Mouse (Mus musculus) embryo, embryonic 11.5 days (tissue): Measurements from ENCODE around the gene Slc25a51.

Experiments
- DNase-seq: peaks from one replicate; pipeline ENCODE4 v3.0.0-alpha.2; 2012; ENCODE audit warnings: low read depth, low spot score

Gene Slc25a51

DNA sequence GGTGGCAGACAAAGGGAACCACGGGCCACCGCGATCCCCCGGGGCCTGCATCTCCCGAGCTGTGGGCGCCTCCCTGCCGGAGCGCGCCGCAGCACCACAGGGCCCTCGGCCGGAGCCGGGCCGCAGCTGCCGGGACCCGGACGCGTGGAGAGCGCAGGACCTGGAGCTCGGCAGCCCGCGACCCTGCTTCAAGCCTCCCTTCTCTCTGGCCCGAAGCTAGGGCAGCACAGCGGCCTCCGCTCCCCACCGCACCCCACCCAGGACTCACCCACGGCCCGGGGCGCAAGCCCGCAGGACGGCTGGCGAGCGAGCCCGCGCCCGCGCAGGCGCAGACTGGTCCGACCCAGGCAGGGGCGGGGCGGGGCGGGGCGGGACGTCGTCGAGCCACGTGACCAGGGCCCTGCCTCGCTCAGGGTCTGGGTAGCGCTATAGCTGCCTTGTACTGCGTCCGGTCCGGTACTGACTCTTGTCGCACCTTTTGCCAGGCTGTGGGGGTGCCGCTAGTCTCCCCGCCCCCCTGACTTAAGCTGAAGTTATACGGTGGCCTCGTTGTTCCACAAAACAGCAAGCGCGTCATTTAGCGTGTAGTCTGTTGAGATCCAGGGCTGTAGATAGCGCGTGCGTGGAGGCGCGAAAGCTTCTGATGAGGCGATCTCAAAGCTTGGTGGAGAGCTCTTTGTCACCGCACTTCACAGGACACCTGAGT is at the start of gene Slc25a51:
Slc25a51 (minus strand) TSS at position 340 of the 706 bp plus-strand sequence.
- peak; percentile 82 for DNase-seq

DNA sequence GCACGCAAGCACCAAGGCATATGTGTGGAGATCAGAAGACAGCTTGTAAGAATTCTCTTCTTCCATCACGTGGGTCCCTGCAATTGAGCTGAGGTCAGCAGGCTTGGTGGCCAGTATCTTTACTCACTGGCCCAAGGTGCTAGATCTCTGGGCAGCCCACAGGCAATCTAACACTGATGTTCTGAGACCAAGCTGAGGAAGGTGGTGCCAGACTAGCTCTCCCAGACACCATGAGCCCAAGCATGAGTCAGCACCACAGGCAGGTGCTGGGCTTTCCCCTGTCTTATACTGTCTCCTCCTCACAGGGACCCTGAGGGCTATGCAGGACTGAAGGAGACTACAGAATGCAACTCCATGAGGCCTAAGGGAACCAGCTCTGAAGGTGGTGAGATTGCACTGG is 49.0 kb upstream of the Slc25a51 start:
- DNase-seq: no peak

DNA sequence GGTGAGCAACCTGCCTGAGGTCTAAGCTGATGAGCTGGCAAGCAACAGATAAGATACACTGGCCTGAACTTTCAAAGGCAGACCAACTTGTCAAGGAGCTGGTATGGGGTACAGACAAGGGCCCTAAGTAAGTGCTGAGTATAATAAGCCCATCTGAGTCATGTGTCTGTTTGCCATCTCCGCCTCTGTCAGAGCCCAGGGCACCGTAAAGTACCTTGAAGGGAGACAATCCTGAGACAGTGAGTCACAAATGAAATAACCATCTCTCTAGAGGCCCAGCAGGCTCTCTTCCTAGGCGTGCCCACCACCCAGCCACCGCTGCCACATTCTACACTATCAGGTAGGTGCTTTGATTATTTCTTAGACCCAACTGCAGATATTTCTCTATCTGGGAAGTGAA is 46.4 kb upstream of the Slc25a51 start:
- no peak for DNase-seq

DNA sequence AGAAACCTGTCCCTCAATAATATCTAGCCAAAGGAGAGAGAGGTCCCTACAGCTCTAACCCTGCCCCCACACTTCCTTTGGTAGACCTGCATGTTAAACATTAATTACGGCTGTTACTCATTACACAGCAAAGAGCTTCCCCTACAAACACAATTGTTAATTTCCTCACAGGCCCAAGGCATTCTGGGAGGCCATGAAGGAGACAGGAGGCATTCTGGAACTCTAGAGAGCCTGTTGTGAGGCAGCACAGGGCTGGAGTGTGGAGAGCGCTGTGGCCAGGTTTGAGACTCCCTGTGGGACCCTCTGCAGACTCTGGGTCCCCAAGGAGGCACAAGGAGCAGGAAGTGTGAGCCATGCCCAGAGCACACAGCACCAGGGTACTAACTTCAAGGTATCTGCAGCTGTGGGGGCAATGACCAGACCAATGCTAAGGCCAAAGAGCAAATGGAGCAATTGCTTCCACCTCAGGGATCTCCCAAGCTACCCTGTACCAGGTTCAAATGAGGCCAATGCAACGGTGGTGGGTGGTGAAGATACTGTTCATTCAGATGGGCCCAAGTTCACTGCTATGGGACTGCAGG is 44.8 kb upstream of the Slc25a51 start:
- DNase-seq: no peak

DNA sequence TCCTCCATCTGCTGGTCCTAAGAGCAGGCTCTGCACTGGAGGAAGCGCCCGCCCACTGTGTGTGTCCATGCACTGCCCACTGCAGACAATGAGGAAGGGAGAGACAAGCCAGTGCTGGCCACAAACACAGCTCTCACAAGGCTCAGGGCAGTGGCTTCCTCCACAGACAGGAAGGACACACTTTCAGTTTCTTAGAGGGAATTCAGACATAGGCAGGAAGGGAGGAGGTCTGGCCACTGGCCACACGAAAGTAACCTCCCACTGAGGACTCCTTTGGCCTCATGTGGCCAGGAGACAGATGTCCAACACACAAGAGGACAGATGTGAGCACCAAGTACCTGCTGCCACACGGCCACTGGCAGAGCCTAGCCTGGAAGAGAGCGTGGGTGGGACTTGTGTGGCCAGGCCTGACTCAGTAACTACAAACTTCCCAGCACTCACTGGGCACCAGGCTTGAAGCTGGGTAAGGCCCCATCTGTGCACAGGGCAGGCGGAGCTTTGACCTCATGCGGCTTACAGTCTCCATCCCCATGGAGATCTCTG is 44.1 kb upstream of the Slc25a51 start:
- DNase-seq: no peak

DNA sequence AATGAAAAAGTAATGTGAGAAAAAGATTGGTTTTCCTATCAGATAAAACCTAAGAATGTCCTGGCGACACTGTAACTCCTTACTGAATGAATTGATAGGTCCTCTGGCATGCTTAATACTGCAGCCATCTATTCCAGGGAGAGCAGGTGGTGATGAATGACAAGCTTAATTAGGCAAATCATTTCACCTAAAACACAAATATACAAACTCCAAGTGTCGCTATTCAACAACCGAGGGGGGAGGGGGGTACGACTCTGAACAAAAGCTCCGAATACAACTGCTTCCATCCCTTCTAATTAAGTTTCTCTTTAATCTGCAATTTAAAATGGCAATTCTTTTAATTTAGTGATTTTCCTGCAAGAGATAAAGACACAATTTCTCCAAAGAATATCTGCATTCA is 40.4 kb upstream of the Slc25a51 start:
- no peak for DNase-seq

DNA sequence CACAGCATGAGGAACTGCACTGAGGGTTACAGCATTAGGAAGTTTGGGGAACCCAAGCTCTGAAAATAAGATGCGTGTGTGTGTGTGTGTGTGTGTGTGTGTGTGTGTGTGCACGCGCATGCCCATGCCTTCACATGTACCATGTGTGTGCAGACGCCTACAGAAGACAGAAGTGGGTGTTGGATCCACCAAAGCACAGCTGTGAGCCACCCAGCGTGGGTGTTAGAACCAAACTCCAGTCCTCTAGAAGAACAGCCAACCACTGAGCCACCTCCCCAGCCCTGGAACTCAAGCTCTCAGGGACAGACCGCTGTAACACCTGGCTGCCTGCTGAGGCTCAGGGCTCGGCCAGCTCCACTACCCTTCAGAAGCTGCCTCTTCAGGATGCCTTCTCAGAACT is 39.9 kb upstream of the Slc25a51 start:
- no peak for DNase-seq

DNA sequence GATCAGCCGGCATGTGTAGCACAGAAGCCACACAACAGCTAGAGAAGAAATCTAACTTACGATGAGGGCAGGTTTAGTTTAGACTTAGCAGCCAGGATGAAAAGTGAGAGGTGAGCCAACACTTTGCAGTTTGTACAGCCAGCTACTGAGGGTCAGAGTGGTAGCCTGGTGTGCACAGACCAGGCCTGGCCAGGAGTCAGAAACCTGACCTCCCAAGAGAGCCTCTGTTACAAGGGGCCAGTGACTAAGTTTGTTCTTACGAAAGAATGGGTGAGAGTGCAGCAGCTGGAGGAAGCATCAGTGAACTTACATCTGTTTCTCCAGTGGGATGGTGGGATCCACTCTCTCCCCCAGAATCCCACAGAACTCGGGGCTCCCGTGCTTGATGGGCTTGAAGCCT is 38.6 kb upstream of the Slc25a51 start:
- no peak for DNase-seq

DNA sequence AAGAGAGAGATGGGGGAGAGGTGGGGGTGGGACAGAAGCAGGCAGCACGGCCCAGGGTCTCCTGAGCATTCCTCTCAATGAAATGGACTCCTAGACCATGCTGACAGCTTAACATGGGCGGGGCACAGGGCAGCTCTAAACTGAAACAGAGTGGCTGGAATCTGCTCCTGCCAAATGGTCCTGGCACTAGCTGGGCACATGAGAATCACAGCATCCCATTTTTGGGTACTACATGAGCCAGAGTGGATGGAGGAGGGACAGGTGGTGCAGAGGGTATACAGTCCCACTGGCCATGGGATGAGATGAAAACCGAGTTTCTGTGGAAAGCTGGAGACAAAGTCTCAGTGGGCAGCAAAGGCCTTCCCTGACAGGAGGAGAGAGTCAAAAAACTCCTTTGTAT is 36.7 kb upstream of the Slc25a51 start:
- no peak for DNase-seq

DNA sequence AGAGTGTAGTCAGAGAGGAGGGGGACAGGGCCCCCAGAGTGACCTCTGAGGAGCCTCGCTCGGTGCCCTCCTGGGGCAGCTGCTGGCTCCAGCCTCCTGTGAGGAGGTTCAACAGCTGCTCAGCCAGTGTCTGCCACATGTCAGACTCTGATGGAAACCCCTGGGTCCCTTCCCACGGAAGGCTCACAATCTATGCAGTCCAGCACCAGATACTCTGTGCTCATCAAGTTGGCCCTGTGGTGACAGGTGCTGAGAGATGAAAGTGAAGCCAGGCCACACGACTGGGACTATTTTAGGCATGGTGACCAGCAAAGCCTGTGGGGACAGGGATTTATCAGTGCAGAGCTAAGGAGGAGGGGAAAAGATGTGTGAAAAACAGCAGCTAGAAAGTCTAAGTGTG is 36.2 kb upstream of the Slc25a51 start:
- no peak for DNase-seq

DNA sequence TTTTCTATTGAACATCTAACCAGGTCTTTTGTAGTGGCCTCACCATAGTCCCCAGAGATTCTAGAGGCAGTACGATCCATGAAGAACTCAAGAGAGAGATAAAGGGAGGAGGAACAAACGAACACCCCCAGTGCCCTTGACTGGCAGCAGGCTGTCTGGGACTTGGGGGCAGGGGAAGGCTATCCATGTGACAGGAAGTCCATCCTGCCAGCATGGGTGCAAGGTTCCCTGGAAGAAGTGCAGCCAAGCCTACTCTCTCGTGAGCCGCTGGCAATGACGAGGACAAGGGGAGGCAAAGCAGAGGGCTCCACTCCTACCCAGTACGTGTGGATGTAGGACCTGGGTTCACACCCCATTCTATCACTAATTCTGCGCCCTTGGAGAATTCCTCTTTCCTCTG is 35.1 kb upstream of the Slc25a51 start:
- no peak for DNase-seq

DNA sequence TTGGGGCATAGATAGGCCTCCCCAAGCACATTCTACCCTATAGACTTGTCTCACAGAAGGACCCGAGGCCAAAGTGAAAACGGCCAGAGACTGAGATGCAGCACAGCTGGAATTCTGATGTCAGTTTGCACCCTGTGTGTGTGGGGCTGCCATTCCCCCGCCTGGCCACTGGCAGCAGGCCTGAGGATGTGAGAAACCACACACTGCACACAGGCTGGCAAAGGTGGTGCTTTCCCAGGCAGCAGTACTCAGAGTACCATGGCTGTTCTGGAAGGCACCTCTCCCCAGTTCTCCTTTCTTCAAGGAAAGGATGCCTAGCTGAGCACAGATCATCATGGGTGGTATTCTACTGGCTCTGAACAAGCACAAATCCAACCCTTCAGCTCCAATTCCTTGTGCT is 33.7 kb upstream of the Slc25a51 start:
- no peak for DNase-seq

DNA sequence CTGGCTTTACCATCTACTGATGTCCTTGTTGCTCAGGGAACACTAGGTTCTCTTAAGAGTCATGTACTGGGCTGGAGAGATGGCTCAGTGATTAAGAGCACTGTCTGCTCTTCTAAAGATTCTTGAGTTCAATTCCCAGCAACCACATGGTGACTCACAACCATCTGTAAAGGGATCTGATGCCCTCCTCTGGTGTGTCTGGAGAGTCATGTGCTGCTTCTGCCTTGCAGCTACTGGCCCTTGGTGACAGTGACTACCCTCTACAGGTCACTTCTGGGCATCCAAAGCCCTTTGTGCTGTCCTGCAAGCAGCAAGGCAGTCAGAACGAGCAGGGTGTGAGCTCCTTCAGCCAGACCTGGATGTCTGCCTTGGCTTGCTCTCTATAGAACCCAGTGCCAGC is 33.2 kb upstream of the Slc25a51 start:
- no peak for DNase-seq

DNA sequence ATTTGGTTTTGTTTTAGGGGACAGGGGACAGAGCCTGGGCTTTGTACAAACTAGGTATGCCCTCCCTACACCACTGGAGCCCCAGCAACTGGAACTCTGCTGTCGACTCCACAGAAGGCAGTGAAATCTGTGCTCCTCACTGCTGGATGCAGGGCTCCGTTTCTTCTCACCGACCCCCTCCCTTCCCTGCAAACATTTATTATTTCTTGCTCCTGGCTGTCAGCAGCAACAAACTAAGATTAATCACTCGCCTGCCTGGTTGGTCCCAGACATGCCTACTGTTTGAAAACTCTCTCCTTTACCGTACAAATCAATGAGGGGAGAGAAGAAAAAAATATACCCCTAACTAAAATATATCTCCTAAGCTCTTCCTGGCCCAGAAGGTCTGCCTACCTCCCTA is 30.7 kb upstream of the Slc25a51 start:
- no peak for DNase-seq

DNA sequence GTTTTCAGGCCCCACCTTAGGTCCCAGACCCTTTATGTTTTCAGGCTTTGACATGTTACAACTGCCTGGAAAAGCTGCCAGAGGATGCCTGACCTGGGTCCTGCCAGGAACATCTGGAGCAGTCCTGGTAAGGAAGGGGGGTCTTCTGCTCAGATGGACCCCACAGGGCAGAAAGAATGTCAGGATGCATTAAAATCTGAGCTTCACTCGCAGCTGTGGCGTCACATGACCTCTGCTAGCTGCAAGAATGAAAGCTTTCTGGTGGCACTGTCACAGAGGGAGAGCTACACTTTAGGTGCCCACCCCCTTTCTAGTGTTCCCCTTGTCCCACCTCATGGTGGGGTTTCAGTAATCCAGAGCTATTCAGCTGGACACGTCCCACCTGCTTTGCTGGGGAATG is 28.4 kb upstream of the Slc25a51 start:
- no peak for DNase-seq

DNA sequence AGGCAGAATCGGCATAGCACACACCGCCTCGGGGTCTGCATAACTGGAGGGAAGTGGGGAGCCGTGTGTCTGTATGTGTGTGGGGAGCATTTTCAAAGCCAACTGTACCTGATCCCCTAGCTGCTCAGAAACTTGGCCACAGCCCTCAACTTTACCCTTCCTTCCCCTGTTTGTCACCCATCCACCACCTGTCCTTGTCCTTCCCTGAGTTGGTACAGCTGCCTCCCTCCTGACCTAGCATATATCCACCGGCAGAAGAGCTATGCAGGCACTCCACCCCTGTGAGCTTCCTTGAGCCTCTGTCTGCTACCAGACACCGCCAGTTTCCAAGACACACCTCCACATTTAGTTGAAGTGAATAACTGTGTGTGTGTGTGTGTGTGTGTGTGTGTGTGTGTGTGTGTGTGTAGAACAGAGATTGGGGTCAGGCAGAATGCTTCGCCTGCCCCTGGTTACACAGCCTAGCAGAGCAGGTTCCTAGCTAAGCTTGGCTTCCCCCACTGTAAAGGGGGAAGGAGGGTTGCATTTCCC is 27.9 kb upstream of the Slc25a51 start:
- DNase-seq: no peak

DNA sequence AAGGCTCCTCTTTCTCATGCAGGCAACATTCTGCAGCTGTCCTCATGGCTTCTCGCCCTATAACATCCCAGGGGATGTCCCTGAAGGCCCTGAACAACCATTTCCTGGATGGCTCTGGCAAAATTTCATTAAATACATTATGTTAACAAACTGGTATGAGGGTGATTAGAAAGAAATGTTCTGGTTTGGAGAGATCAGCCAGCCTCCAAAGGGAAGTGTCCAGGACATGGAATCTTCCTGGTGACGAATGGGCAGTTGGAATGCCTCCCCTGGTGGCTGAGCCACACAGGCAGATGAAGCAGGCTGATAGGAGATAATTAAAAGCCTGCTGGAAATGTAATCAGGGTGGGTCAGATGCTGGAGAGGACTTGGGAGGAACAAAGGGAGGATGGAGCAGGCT is 27.3 kb upstream of the Slc25a51 start:
- no peak for DNase-seq

DNA sequence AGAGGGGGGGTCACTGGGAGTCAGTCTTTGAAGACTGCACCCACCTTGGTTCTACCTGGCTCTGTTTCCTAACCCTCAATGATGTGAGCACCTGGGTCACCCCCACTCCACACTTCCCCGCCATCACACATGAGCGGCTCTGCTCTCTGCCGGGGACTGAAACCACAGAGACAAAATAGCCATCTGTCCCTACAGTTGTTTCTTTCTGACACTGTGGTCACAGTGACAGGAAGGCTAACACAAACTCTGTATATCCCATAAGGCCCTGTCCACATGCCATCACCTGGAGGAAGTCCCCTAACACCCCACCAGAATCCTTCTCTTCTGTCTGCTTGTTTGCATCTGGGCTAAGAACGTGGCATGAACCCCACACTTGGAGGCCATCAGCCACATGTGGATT is 26.1 kb upstream of the Slc25a51 start:
- no peak for DNase-seq

DNA sequence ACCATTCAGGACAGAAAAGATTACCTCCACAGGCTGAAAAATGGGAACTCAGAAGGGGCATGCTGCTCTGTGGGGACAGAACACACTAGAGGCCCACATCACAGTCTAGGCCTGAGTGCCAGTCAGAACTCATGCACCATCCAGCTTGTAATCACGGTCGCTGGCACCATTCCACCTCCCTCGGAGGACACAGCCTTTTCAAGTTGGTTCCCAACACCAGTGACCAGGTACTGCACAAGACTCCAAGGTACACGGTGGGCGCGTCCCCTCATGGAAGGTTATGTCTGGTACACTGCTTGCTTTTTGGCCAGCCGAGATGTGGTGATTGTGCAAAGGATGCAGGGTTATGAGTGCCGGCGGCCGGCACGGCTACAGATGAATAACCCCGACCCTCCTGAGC is 25.5 kb upstream of the Slc25a51 start:
- no peak for DNase-seq

DNA sequence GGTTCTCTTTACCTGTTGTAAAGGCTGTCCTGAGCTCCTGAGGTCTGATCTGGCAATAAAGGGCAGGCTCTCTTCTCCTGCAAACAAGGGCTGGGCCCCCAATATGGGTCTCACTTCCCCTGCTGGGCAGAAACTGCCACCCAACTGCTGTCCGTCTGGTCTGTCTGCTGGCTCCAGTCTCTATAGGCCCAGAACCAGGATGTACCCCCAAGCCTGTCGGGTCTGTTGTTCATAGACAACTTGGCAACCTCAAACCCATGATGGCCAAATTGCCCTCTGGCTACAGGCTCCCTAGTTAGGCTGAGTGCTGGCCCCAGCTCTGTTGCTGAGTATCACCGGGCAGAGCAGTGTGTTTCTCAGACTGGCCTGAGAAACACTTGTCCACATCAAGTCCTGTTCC is 23.2 kb upstream of the Slc25a51 start:
- no peak for DNase-seq

DNA sequence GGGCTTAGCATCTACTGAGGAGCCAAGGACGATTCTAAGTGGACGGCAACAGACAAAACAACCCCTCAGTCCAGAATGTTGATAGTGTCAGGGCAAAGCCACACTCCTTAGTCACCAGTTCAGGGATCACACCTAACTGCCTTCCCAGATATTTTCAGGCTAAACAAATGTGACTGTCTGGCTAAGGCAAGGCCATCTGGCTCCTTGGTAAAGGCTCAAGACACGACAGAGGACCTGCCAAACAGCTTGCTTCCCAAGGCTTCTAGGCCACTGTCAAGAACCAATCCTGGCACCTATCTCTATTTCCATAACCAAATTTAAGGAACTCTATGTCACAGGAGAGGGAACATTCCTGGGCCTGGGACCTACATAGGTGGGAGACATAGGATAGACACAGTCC is 22.8 kb upstream of the Slc25a51 start:
- DNase-seq: no peak

DNA sequence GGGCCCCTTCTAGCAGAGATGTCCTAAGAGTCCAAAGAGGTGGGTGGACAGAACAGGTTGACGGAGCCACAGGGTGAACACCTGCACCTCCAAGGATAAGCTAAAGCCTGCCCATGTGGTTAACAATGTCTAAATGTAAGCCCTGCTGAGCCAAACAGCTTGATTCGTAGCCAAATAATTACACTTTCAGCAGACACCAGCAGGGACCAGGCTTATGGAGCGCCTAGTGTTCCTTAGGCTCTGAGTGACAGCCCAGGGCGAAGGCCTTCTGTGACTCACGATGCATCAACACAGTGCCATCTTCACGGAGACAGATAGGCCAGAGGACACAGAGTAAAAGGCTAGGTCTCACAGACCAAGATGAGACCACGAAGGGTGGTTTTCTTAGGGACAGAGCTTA is 20.9 kb upstream of the Slc25a51 start:
- DNase-seq: no peak

DNA sequence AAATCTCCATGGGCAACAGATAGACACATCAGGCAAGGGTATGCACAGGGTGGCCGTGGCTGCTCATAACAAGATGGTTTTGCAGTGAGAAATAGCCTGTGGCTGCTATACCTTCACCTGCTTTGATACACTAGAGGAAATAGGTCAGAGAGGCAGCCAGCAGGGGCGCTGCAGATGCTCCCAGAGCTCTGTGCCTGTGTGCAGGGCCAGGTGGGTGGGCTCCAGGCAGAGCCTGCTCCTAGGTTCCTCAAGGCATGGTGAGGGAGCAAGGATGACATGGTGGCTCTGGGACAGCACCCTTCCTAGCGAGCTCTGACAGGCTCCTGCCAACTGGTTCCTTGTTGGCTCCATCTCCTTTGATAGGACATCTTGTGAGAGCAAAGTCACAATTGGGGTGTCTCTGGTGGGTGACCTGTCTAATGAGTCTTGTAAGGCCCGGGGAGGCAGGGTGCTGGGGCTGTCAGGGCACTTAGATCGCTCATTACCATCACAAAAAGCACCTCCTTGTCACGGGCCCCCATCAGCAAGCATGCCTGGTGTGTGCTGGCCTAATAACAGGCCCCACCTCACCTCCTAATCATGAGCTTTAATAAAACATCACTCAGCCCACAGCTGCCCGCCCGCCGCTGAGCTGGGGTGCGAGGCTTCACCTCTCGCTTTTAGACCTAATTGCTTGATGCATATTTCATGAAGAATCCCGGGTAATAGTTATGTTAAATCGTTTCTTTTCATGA is 18.3 kb upstream of the Slc25a51 start:
- no peak for DNase-seq
